ENCODE assay signal across 19 mouse cellular contexts in genomic region chr9:20071291-20071690, GRCm38 (mm10). TPM values are rescaled to one million over a fixed set of nuclear protein-coding genes. Genes with fewer than 3 reads are reported as not detected.
DNase-seq lines count a peak whose midpoint lies in the region; TF ChIP-seq lines count a peak whose summit lies in the region.
"Had no signal": no experiment of that assay in that cellular context is flagged by ENCODE, and none has a peak within 500 bp of the region (broad histone marks: within the 10 kb centered on the region; RNA-seq: fewer than 3 reads in every experiment).

No protein-coding gene starts in this region.

- in situ Hi-C loops in ES-E14 (cut with MboI; ENCODE audit: low sequenced_read_pairs in 2 of 2, unreplicated experiment in 2 of 2), result no loop called here

- peak; percentile 45 for DNase-seq in ES-CJ7 (ENCODE audit: low read depth, low spot score)
- no peak for DNase-seq in ES-E14 (ENCODE audit: low read depth, low spot score)
- DNase-seq in ZHBTc4 (ENCODE audit: low read depth, low spot score), result peak; percentile 71
- no peak for DNase-seq in thymus, postnatal 25 days
- no peak for DNase-seq in lung, postnatal 4 days
- DNase-seq: adrenal gland, adult 2 months; adrenal gland, postnatal 10 days; adrenal gland, postnatal 25 days; cerebellum, adult 11-12 months; cerebellum, adult 2 months; cerebellum, adult 9-10 months; cerebellum, postnatal 10 days; cerebellum, postnatal 25 days; forebrain, postnatal 0 days had no signal

- H3K4me3 ChIP-seq in ES-E14 (ENCODE audit: insufficient read depth in 1 of 2, low read depth in 1 of 2, low read length in 2 of 2, poor library complexity in 1 of 2, severe bottlenecking in 1 of 2), result no peak overlapping the region
- H3K4me3 ChIP-seq: embryonic facial prominence, embryonic 10.5 days; embryonic facial prominence, embryonic 12.5 days; forebrain, embryonic 13.5 days; forebrain, embryonic 15.5 days had no signal

- peaks cover 0 to 3% of the 10 kb centered on the region in 2 experiments; a peak in 1 of 4 replicates for H3K4me1 ChIP-seq in ES-E14 (ENCODE audit: control insufficient read depth in 2 of 2, insufficient read depth in 2 of 2, low read length in 2 of 2, poor library complexity in 1 of 2)
- H3K4me1 ChIP-seq: embryonic facial prominence, embryonic 10.5 days; embryonic facial prominence, embryonic 12.5 days; forebrain, embryonic 13.5 days; forebrain, embryonic 15.5 days had no signal

- H3K9ac ChIP-seq in ES-E14 (ENCODE audit: insufficient read depth, low read depth, low read length, poor library complexity, severe bottlenecking), result no peak overlapping the region
- H3K9ac ChIP-seq: embryonic facial prominence, embryonic 12.5 days; forebrain, embryonic 13.5 days; forebrain, embryonic 15.5 days; forebrain, postnatal 0 days had no signal

- H3K36me3 ChIP-seq in ES-E14 (ENCODE audit: control insufficient read depth, insufficient read depth, low read length, poor library complexity, severe bottlenecking), result no peaks in the 10 kb centered on the region
- H3K36me3 ChIP-seq: embryonic facial prominence, embryonic 10.5 days; embryonic facial prominence, embryonic 12.5 days; forebrain, embryonic 15.5 days had no signal

- peak overlapping the region; percentile 40; the same call in 1 of the 2 replicates for H3K27ac ChIP-seq in ES-E14 (ENCODE audit: insufficient read depth, low read depth, low read length, poor library complexity, severe bottlenecking)
- H3K27ac ChIP-seq: embryonic facial prominence, embryonic 10.5 days; embryonic facial prominence, embryonic 12.5 days; forebrain, embryonic 13.5 days; forebrain, embryonic 15.5 days had no signal

- peaks cover 2% of the 10 kb centered on the region; the same call in 1 of the 2 replicates for H3K9me3 ChIP-seq in ES-E14 (ENCODE audit: control insufficient read depth, insufficient read depth, low read depth, low read length)

TF ChIP-seq in ES-E14, 5 proteins besides CTCF, POLR2A, EP300 and RAD21:
- no peak for TF ChIP-seq ZNF384 (IDR thresholded peaks at IDR 0.05; ENCODE audit: low read depth, low read length)
- no peak for TF ChIP-seq HCFC1 (IDR thresholded peaks at IDR 0.05; ENCODE audit: borderline replicate concordance, insufficient read depth, low read length)

RNA-seq across cellular contexts. Expression of gene Olfr867, which starts 13.9 kb away (rescaled TPM):
- total RNA-seq in ES-E14 (2012; rRNA removed), result not detected in 2 replicates
- total RNA-seq: adrenal gland, adult 2 months; adrenal gland, postnatal 10 days; adrenal gland, postnatal 25 days; forebrain, postnatal 0 days; MEL had no signal

RNA-seq across cellular contexts. Expression of gene Olfr868, which starts 27.1 kb away (rescaled TPM):
- total RNA-seq in ES-E14 (2012; rRNA removed), result not detected in 2 replicates
- total RNA-seq: adrenal gland, adult 2 months; adrenal gland, postnatal 10 days; adrenal gland, postnatal 25 days; forebrain, postnatal 0 days; MEL had no signal

RNA-seq across cellular contexts. Expression of gene Olfr866, which starts 43.5 kb away (rescaled TPM):
- total RNA-seq in ES-E14 (2012; rRNA removed), result not detected in 2 replicates
- total RNA-seq: adrenal gland, adult 2 months; adrenal gland, postnatal 10 days; adrenal gland, postnatal 25 days; forebrain, postnatal 0 days; MEL had no signal

RNA-seq across cellular contexts. Expression of gene Olfr869, which starts 57.5 kb away (rescaled TPM):
- total RNA-seq in ES-E14 (2012; rRNA removed), result not detected in 2 replicates
- total RNA-seq: adrenal gland, adult 2 months; adrenal gland, postnatal 10 days; adrenal gland, postnatal 25 days; forebrain, postnatal 0 days; MEL had no signal

Comparison
In these comparisons a context has a peak if more than half of its experiments do, and no peak if none do; other contexts are left out.
1. DNase-seq: peak in ES-CJ7 (single experiment) and ZHBTc4 (single experiment); none in ES-E14 (single experiment), thymus, postnatal 25 days (single experiment) and lung, postnatal 4 days (0 of 2).